Mouse (Mus musculus) T-helper 2 cell (primary cell): ENCODE data around the gene Gab2.

Experiments used
- in situ Hi-C: fragments of 300-600 bp; cut with MboI, MseI; formaldehyde crosslinking; loops from one replicate; pipeline ENCODE4 v1.15.1; 2025; ENCODE audit warnings: high pct_unique_total_duplicates

Gene Gab2

GRCm38 (mm10) chr7:97247661-97248060, 166.3 kb downstream of the Gab2 start:
- in situ Hi-C loops, result no loop called here

DNA sequence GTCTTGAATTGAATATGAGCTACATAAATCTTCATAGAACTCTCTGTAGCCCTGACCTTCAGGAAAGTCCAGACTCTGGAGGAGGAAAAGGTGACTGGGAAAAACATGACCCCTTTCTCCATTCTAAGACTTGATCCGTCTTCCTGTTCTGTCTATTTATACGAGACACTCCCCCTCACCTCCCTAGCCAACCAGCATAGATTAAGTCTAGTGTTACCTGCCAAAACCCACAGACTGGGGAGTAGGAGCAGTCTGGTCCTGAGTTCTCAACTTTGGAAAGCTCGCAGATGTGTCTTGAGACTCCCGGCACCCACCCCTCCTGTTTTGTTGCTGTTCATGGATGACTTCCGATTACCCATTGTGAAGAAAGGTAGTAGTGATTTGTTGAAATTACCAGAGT, 166.8 kb downstream of the Gab2 start:
- in situ Hi-C loops, result no loop called here

DNA sequence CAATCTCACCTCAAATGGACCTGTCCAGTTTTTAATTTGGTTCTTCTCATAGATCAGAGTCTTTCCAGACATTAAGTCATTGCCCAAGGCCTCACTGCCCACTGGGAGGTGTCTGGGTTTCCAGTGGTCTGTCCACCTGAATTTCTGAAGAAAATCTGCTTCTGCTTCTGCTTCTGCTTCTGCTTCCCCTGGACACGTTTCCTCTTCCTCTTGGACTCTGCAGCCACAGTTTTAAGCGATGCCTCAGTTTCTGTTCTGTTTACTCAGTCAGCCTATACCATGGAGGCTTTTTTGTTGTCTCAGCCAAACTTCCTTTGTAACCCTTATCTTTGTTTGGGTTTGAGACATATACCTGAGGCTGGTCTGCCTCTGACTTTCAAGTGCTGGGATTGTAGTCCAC, 170.3 kb downstream of the Gab2 start:
- in situ Hi-C loops, result no loop called here

DNA sequence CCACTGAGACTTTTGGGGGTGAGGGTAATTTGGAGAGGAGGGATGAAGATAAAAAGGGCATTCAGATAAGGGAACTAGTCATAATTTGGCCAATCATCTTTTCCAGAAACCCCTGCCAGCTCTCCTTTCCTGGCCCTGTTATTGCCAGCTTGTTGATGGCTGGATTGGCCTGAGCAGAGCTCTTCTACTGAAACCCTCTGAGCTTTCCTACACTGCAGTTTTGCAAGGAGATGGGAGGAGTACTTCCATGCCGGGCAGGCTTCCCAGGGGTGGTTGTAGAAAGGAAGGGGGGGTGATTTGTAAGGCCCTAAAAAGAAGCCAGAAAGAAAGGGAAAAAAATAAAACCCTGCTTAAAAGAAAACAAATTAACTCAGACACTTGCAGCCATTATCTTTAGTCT, 181.2 kb downstream of the Gab2 start:
- in situ Hi-C loops, result no loop called here

- in situ Hi-C loops, result no loop called here
Measured at GRCm38 (mm10) chr7:97270367-97270766, 189.0 kb downstream of the Gab2 start.

DNA sequence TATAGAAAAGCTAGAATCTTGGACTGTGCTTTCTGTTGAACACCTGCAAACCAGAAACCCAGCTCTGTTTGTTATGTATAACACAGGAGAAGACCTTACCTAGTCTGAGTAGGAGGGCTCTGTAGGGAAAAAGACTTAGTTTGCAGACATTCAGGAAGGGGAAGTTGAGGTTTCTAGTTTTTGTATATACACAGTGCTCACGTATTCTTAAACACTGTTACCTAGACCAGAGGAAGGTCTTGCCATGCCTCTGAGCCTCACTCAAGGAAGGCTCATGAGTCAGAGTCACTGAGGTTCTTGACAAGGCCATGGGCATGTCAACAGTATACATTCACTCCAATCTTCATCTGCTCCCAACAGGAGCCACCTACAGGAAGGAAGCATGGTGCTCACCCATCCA, 189.7 kb downstream of the Gab2 start:
- in situ Hi-C loops, result no loop called here

DNA sequence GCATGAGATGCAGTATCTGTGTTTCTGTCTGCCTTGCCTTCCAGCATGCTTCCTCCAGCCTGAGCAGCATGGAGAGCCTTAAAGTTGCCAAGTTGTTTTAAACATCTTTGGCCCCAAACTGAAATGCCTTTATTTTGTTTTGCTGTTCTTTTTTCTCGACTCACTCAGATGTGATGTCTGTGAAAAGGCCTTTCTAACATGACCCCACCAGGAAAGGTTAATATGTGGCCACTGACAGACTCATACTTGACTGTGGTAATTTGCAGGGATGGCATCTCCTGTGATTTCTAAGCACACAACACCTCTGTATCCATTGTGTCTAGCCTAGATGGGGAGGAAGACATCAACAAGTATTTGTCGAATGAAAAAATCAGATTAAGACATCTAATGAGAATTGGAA, 215.6 kb downstream of the Gab2 start:
- in situ Hi-C loops, result loop anchor here (5.0 kb wide), 1 partner anchor 330 kb away; no protein-coding TSS in a partner anchor

- in situ Hi-C loops, result loop anchor here (5.0 kb wide), 1 partner anchor 330 kb away; no protein-coding TSS in a partner anchor
Measured at GRCm38 (mm10) chr7:97297466-97297865, 216.1 kb downstream of the Gab2 start.

DNA sequence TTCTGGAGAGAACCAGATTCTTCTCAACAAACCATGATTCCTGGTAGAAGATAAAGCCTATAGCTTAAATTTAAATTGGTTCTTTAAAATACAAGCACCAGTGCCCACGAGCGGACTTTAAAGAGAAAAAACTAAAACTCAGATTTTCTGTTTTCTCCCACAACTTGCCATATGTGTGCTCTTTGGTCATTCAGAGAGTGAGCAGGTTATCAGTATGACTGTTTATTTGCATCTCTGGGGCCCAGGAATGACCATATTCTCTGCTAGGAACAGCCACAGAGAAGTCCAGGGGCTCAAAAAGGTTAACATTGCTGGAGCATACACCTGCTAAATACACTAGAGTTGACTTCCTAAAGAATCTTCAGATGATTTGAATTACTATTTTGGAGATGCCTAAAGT, 216.9 kb downstream of the Gab2 start:
- in situ Hi-C loops, result loop anchor here (5.0 kb wide), 1 partner anchor 331 kb away; no protein-coding TSS in a partner anchor

- in situ Hi-C loops, result loop anchor here (5.0 kb wide), 1 partner anchor 332 kb away; no protein-coding TSS in a partner anchor
Measured at GRCm38 (mm10) chr7:97298943-97299342, 217.6 kb downstream of the Gab2 start.

- in situ Hi-C loops, result no loop called here
Measured at GRCm38 (mm10) chr7:97300914-97301313, 219.5 kb downstream of the Gab2 start.

GRCm38 (mm10) chr7:97301321-97301720, 219.9 kb downstream of the Gab2 start:
- in situ Hi-C loops, result no loop called here

GRCm38 (mm10) chr7:97302261-97302660, 220.9 kb downstream of the Gab2 start:
- in situ Hi-C loops, result no loop called here

DNA sequence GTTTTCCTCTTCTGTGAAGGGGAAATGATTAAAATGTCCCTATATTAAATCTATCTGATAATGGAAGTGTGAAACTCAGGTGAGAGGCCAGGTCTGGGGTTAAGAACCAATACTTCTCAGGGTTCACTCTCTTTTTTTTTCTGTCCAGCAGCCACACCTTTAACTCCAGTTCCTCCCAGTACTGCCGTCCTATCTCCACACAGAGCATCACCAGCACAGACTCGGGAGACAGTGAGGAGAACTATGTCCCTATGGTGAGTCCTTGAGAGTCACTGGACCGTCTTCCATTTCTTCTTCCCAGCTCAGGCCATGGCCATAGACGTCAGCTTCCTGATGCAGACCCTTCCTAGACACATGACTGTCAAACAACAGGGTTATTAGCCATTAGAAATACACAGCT, 221.5 kb downstream of the Gab2 start:
- in situ Hi-C loops, result no loop called here

GRCm38 (mm10) chr7:97303614-97304013, 222.2 kb downstream of the Gab2 start:
- in situ Hi-C loops, result no loop called here

DNA sequence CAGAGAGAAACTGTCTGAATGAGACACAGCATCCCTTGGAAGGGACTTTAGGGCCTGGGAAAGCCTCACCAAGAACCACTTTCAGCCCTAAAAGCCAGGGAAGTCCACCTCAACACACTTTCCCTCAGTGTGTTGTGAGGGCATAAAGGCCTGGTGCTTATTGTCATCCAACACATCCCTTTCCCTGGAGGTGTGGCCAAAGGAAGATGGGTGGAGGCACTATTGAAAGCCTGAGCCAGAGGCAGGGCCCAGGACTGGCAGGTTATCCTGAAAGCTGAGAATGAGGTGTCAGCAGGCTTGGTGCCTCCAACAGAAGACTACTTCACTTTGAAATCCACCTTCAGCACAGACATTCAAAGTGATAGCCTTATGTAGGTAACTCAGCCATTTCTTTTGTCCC, 223.1 kb downstream of the Gab2 start:
- in situ Hi-C loops, result no loop called here

DNA sequence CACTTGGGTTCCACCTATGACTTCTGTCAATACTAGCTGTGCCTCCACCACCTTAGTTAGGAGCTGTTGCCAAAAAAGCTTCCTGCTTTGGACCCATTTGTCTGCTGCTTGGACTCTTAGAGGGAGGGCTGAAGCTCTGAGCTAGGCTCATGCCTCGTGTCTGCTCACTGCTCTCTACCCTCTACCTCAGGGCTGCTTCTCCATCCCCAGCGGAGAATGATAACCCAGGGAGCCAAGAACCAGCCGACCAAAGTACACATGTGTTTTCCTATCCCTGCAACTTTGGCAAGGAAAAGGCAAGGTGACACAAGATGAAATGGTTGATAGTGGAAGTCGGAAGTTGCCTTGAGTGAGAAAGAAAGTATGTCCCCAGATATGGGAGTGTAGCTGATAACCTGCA, 223.8 kb downstream of the Gab2 start:
- in situ Hi-C loops, result no loop called here

DNA sequence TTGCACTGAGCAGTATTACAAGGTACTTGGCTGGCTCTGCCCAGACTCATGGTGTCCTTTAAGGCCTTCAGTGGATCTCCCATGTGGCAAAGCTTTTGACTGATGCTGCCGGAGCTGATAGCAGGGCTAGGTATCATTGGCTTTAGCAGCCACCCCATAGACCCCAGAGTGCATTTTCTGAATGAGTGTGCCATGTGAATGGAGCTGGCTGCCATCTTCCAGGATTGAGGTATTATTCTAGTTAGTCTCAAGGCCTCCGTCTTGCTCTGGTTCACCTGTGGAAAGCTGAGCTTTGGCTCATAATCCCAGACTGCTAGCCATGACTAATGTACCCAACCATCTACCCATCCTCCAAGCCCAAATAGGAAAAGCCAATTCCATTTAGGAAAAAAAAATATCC, 225.4 kb downstream of the Gab2 start:
- in situ Hi-C loops, result no loop called here

DNA sequence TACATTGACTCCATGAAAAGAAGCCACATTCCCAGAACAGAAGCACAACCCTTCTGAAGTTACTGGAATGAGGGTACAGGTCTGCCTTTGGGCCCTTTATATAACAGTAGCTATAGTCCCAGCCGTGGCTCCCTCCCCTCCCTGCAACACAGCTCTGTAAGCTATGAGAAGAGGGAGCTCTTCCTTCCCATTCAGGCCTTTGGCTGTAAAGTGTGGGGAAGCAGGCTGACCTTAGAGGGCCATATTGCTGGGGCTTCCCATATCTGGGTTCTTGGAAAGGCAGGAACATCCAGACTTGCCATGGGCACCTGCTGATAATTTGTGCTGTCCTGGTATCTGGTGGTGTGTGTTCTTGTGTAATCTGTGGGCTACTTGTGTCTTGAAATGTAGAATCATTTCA, 226.2 kb downstream of the Gab2 start:
- in situ Hi-C loops, result no loop called here

- in situ Hi-C loops, result no loop called here
Measured at GRCm38 (mm10) chr7:97309461-97310340, 228.3 kb downstream of the Gab2 start.

GRCm38 (mm10) chr7:97310341-97310635, 228.9 kb downstream of the Gab2 start:
- in situ Hi-C loops, result no loop called here

DNA sequence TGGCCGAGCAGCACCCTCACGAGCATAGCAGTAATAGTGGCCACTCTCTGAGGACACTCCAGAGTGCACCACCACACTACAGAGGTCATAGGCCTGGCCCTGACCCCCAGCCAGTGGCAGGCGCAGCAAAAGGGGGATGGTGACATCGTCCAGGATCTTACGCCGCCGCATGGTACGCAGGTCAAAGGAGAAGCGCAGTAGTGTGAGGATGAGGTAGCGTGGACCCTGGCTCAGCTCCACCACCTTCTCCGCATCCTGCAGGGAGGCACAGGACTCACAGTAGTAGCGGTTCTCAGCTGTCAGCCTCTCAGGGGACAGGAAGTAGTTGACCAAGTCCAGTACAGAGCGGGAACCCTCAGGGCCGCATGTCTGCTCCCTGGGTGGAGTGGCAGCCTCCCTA, 230.2 kb downstream of the Gab2 start:
- in situ Hi-C loops, result no loop called here

- in situ Hi-C loops, result no loop called here
Measured at GRCm38 (mm10) chr7:97312196-97312595, 230.8 kb downstream of the Gab2 start.

DNA sequence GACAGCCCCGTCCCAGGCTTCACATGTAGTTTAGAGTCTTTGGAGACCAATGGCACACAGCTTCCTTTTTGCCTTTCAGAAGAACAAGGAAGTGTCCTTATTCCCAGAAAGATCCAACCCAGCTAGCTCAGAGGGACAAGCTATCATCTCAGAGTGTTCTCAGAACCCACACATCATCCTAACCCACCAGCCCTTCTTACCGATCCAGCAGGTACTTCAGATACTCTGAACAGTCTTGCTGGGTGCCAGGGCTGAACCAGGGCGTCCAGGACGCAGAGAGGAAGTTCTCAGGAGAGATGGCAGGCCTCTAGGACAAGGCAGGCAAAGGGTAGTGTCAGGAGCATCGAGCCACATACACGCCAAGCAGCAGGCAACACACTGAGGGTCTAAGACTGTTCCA, 231.5 kb downstream of the Gab2 start:
- in situ Hi-C loops, result no loop called here
